Mouse (Mus musculus) brain, adult 10 weeks (tissue): Measurements from ENCODE around the gene Gm21953. TPM values are rescaled to one million over a fixed set of nuclear protein-coding genes. Genes with fewer than 3 reads are reported as not detected.

Experiments used
- polyA plus RNA-seq: library from polyadenylated mRNA; stranded (reverse); fragments of 350-450 nt; fragmentation: Illumina TruSeq; extraction: RNeasy Lipid Tissue Mini Kit (QIAGEN cat#74804); gene quantifications from one replicate; pipeline ENCODE4 v1.2.3, GENCODE M21; 2015; ENCODE audit warnings: low read depth, low replicate concordance

Gene Gm21953
- not detected for polyA plus RNA-seq

DNA sequence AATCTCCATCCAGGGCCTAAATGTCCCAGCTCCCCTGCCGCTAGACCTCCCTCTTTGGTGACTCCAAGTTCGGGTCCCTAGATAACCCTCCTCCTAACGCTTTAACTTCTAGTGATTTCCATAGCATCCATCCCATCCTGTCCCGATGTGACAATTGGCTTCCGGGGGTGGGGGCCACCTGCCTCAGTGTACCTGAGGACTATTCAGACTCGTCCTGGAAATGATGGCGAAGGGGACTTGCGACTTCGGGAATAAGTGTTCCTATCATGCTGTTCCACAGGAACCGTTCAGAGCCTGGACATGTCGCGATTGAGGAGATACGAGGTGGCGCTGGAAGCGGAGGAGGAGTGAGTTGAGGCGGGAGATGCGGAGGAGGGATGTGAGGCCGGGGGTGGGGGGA, at the start of gene Gm21953:
Gm21953 (plus strand) TSS at position 301 of the 400 bp plus-strand sequence.

DNA sequence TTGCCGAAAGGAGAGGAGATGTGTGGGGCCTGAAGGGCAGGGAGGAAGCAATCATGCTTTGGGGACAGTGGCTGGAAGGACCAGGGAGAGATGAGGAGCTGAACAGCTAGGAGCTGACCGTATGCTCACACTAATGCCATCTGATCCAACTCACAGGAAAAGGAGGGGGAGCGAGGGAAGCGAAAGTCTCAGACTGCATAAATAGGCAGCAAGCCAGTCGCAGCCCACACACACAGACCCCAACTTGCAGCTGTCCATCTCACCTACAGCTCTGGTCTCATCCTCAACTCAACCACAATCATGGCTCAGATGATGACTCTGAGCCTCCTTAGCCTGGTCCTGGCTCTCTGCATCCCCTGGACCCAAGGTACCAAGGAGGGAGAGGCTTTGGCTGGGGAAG, 38.6 kb upstream of the Gm21953 start, which contains the start of gene Ccl21b:
Ccl21b (plus strand) TSS at position 301 of the 400 bp plus-strand sequence.

DNA sequence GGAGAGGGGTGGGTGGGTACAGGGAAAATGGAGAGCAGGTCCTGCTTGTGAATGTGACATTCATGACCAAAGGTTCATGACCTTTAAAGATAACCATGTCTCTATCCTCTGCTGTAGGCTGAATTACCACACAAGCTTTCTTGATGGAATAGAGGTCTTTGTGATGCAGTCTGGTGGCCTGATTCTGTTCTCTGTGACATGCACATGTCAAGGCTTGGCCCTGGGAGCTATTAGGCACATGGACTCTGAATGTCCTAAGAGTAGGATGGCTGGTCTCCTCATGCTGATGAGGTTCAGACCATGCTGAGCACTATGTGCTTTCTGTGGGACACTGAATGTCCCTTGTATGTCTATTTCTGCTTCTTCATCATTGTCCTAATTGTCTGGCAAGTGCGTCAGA, 24.0 kb downstream of the Gm21953 start, which contains the start of gene Fam205a3:
Fam205a3 (plus strand) TSS at position 301 of the 400 bp plus-strand sequence.

Other genes starting within 250 kb of the Gm21953 start
- gene Gm3893, start 203.1 kb upstream of the Gm21953 start, polyA plus RNA-seq = not detected
- 34.7 TPM for gene Gm13304, start 179.4 kb upstream of the Gm21953 start, polyA plus RNA-seq
- gene Gm13306, start 140.8 kb upstream of the Gm21953 start, polyA plus RNA-seq = 55.1 TPM
- 1.5 TPM for gene Gm13305, start 125.7 kb upstream of the Gm21953 start, polyA plus RNA-seq
- gene Gm10600, start 53.6 kb upstream of the Gm21953 start, polyA plus RNA-seq = 7.0 TPM
- gene Ccl21b, start 38.5 kb upstream of the Gm21953 start, polyA plus RNA-seq = not detected
- not detected for gene Fam205a3, start 24.1 kb downstream of the Gm21953 start, polyA plus RNA-seq
- gene Gm21586, start 145.1 kb downstream of the Gm21953 start, polyA plus RNA-seq = not detected
- 1.1 TPM for gene Gm2163, start 172.5 kb downstream of the Gm21953 start, polyA plus RNA-seq
- not detected for gene Fam205a2, start 233.9 kb downstream of the Gm21953 start, polyA plus RNA-seq